Mouse (Mus musculus) midbrain, embryonic 14.5 days (tissue): ENCODE measurements at regions not wholly inside any gene's neighbourhood (a gene's known extent, or its start where the extent isn't known, plus 50 kb on each side); places are given as distances from the start of the nearest gene placed in this dataset.
"Not testable (repeated sequence)": the region's sequence is repeated elsewhere in the genome, so short reads cannot be mapped to it uniquely, and the experiment has no call there.

Experiments used
- ATAC-seq: fragments of 200-750 bp; cut with Nextera tagmentation; 2 replicates; pipeline ENCODE4 v1.8.0; 2017; ENCODE audit warnings: moderate number of reproducible peaks, moderate library complexity; ENCODE audit not compliant: low FRiP score, low TSS enrichment
- DNase-seq: peaks from one replicate; pipeline ENCODE4 v3.0.0-alpha.2; 2015
- H3K27ac ChIP-seq: fragments of 300-500 bp; sonication (generic); replicated peaks from 2 replicates; pipeline ENCODE4 v1.5.1; 2014; ENCODE audit warnings: mild to moderate bottlenecking, low read depth, low read length, moderate library complexity
- H3K27me3 ChIP-seq: fragments of 300-500 bp; sonication (generic); 2 replicates; pipeline ENCODE4 v1.6.1; 2014; ENCODE audit warnings: low read length, control low read depth, mixed read lengths; ENCODE audit not compliant: control insufficient read depth, insufficient read depth
- H3K36me3 ChIP-seq: fragments of 300-500 bp; sonication (generic); 2 replicates; pipeline ENCODE4 v1.6.1; 2014; ENCODE audit warnings: low read length, control low read depth; ENCODE audit not compliant: control insufficient read depth, insufficient read depth
- H3K4me1 ChIP-seq: fragments of 300-500 bp; sonication (generic); 2 replicates; pipeline ENCODE4 v1.6.1; 2014; ENCODE audit warnings: mild to moderate bottlenecking, antibody characterized with exemption, low read length, control low read depth; ENCODE audit not compliant: control insufficient read depth, insufficient read depth
- H3K4me2 ChIP-seq: fragments of 300-500 bp; sonication (generic); 2 replicates; pipeline ENCODE4 v1.6.1; 2014; ENCODE audit warnings: mild to moderate bottlenecking, low read length, moderate library complexity
- H3K4me3 ChIP-seq: fragments of 300-500 bp; sonication (generic); replicated peaks from 2 replicates; pipeline ENCODE4 v1.5.1; 2014; ENCODE audit warnings: low read depth, low read length
- H3K9ac ChIP-seq: fragments of 300-500 bp; sonication (generic); replicated peaks from 2 replicates; pipeline ENCODE4 v1.6.1; 2014; ENCODE audit warnings: mild to moderate bottlenecking, low read length, moderate library complexity
- H3K9me3 ChIP-seq: fragments of 300-500 bp; sonication (generic); 2 replicates; pipeline ENCODE4 v1.6.1; 2016; ENCODE audit warnings: low read length, control low read depth, mixed read lengths; ENCODE audit not compliant: control insufficient read depth
- WGBS: fragments of 180-500 bp; shearing (Covaris S2); extraction: QIAGEN DNeasy Blood & Tissue Kit; methylation state at CpG from one replicate; pipeline ENCODE4 v1.1.7; 2014; 5-methylcytosine and 5-hydroxymethylcytosine counted together

GRCm38 (mm10) chr9:6845281-6845680, 339.0 kb downstream of the Dync2h1 start:
- H3K9ac ChIP-seq, H3K4me3 ChIP-seq, H3K27me3 ChIP-seq, ATAC-seq, H3K27ac ChIP-seq, H3K4me1 ChIP-seq, H3K9me3 ChIP-seq, DNase-seq, H3K4me2 ChIP-seq, H3K36me3 ChIP-seq: not testable (repeated sequence)
- WGBS: 87% methylated on average over 2 of the region's 2 CpGs

- not testable (repeated sequence) for H3K27ac ChIP-seq, H3K36me3 ChIP-seq, H3K4me1 ChIP-seq, H3K4me2 ChIP-seq, H3K9ac ChIP-seq, H3K9me3 ChIP-seq, ATAC-seq, DNase-seq, H3K4me3 ChIP-seq, H3K27me3 ChIP-seq
- 81% methylated on average over 5 of the region's 5 CpGs for WGBS
These were observed 349.3 kb downstream of the Dync2h1 start for GRCm38 (mm10) chr9:6834936-6835335.

- Histone ChIP-seq H3K4me2 (no peak overlapping the region), H3K27ac (no peak overlapping the region), H3K36me3 (no peaks in the 10 kb centered on the region), H3K9ac (no peak overlapping the region), H3K4me3 (no peak overlapping the region), H3K27me3 (no peaks in the 10 kb centered on the region), H3K9me3 (no peaks in the 10 kb centered on the region), H3K4me1 (no peaks in the 10 kb centered on the region)
- 73% methylated on average over 5 of the region's 5 CpGs for WGBS
- DNase-seq: no peak
- ATAC-seq: no peak
These were observed 349.8 kb downstream of the Dync2h1 start for GRCm38 (mm10) chr9:6834470-6834869.

- Histone ChIP-seq H3K4me3 (no peak overlapping the region), H3K27ac (no peak overlapping the region), H3K36me3 (no peaks in the 10 kb centered on the region), H3K9me3 (no peaks in the 10 kb centered on the region), H3K27me3 (no peaks in the 10 kb centered on the region), H3K9ac (no peak overlapping the region), H3K4me2 (no peak overlapping the region), H3K4me1 (no peaks in the 10 kb centered on the region)
- no peak for ATAC-seq
- 13% methylated on average over 2 of the region's 2 CpGs for WGBS
- no peak for DNase-seq
These were observed 351.4 kb downstream of the Dync2h1 start for GRCm38 (mm10) chr9:6832862-6833261.

- 39% methylated on average over 6 of the region's 6 CpGs for WGBS
- not testable (repeated sequence) for H3K27ac ChIP-seq, H3K4me1 ChIP-seq, H3K4me3 ChIP-seq, H3K4me2 ChIP-seq, H3K27me3 ChIP-seq, H3K9me3 ChIP-seq, DNase-seq, H3K9ac ChIP-seq, ATAC-seq, H3K36me3 ChIP-seq
These were observed 352.6 kb downstream of the Dync2h1 start for GRCm38 (mm10) chr9:6831642-6832041.

GRCm38 (mm10) chr9:6826581-6826980, 357.7 kb downstream of the Dync2h1 start:
- Histone ChIP-seq H3K9me3 (no peaks in the 10 kb centered on the region), H3K4me2 (no peak overlapping the region), H3K4me3 (no peak overlapping the region), H3K27me3 (no peaks in the 10 kb centered on the region), H3K36me3 (no peaks in the 10 kb centered on the region), H3K9ac (no peak overlapping the region), H3K27ac (no peak overlapping the region), H3K4me1 (no peaks in the 10 kb centered on the region)
- no peak for ATAC-seq
- WGBS: 90% methylated on average over 3 of the region's 3 CpGs
- no peak for DNase-seq

GRCm38 (mm10) chr9:6825609-6826008, 358.6 kb downstream of the Dync2h1 start:
- ATAC-seq (no peak), DNase-seq (no peak)
- Histone ChIP-seq H3K4me1 (no peaks in the 10 kb centered on the region), H3K4me3 (no peak overlapping the region), H3K36me3 (no peaks in the 10 kb centered on the region), H3K27me3 (no peaks in the 10 kb centered on the region), H3K9me3 (no peaks in the 10 kb centered on the region), H3K4me2 (no peak overlapping the region), H3K27ac (no peak overlapping the region), H3K9ac (no peak overlapping the region)

- not testable (repeated sequence) for H3K4me2 ChIP-seq, H3K4me1 ChIP-seq, DNase-seq, H3K4me3 ChIP-seq, H3K9me3 ChIP-seq, H3K36me3 ChIP-seq, H3K27ac ChIP-seq, ATAC-seq, H3K9ac ChIP-seq, H3K27me3 ChIP-seq
- WGBS: 52% methylated on average over 1 of the region's 1 CpGs
These were observed 360.3 kb downstream of the Dync2h1 start for GRCm38 (mm10) chr9:6823946-6824345.

- Histone ChIP-seq H3K27ac (no peak overlapping the region), H3K4me3 (no peak overlapping the region), H3K27me3 (no peaks in the 10 kb centered on the region), H3K9ac (no peak overlapping the region), H3K36me3 (no peaks in the 10 kb centered on the region), H3K4me1 (no peaks in the 10 kb centered on the region), H3K9me3 (no peaks in the 10 kb centered on the region), H3K4me2 (no peak overlapping the region)
- DNase-seq (no peak), ATAC-seq (no peak)
- WGBS: 90% methylated on average over 1 of the region's 1 CpGs
These were observed 360.7 kb downstream of the Dync2h1 start for GRCm38 (mm10) chr9:6823536-6823935.
